Mouse (Mus musculus): ENCODE data around the gene Abcb10. TPM values are rescaled to one million over a fixed set of nuclear protein-coding genes. Genes with fewer than 3 reads are reported as not detected.
A peak's percentile ranks its signal among the peaks of the same experiment; 100 is the strongest.

Abcb10 gene
- polyA plus RNA-seq, 1 experiment: 17.2 TPM

DNA sequence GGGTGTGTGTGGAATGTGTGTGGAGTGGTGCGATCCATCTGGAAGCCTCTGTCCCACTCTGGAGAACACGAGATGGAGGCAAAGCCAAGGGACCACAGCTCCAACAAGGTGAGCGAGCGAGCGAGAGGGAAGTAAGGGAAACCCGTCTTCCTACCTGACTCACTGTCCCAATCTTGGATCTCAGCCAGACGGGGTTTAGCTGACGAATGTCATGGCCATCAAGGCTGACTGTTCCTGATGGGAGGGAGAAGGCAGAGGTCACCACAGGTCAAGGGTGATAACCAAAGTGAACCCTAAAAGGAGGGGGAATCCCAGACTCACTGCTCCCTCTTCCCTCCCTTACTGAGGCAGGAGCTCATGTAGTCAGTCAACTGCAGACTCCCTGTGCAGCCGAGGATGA is 22.9 kb downstream of the Abcb10 start:
- H3K27ac ChIP-seq (replicated peaks; ENCODE audit: low read depth, low read length): no peak overlapping the region
- H3K4me1 ChIP-seq (ENCODE audit: control insufficient read depth, insufficient read depth, insufficient read length, low read length): no peaks in the 10 kb centered on the region
- H3K4me3 ChIP-seq (ENCODE audit: insufficient read depth, low read depth, low read length): no peak overlapping the region

DNA sequence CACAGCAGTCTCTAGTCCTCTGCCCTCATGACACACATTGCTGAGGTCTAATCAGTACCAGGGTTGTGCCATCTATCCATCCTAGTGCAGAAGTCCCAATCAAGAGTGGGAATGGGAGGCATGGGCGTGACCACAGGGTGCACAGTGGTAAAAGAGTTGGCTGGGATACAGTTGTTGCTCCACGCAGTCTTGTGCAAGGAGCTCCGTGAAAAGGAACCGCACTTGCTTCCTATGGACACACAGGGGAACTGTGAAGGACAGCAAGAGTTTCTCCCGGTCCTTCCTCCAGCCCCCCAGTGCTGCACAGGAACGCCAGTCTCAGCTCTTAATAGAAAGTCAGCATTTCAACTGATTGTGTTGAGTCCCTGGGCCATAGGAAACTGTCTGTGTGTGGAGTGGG is 23.4 kb downstream of the Abcb10 start:
- H3K27ac ChIP-seq (replicated peaks; ENCODE audit: low read depth, low read length): no peak overlapping the region
- no peaks in the 10 kb centered on the region for H3K4me1 ChIP-seq (ENCODE audit: control insufficient read depth, insufficient read depth, insufficient read length, low read length)

DNA sequence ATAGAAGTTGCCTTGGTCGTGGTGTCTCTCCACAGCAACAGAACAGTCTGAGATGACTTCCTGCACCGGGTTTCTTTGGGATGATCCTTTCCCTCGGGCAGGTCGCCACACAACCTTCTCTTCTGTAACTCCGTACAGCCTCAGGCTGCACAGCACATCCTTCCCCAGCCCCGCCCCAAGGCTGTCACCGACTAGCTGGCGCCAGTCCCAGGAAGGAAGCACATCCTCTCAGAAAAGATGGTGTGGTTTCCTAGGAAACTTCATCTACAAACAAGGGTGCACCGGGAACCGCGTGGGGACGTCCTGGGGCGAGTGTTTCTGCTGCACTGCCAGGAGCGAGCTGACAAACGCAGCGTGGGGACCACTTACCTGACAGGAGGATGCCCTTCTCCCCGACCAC is 24.8 kb downstream of the Abcb10 start:
- Histone ChIP-seq H3K4me3 (ENCODE audit: insufficient read depth, low read depth, low read length) (no peak overlapping the region), H3K4me1 (ENCODE audit: control insufficient read depth, insufficient read depth, insufficient read length, low read length) (no peaks in the 10 kb centered on the region), H3K27ac (replicated peaks; ENCODE audit: low read depth, low read length) (no peak overlapping the region)

More for the DNA sequence above, 23.4 kb downstream of the Abcb10 start:
- no peak overlapping the region for H3K4me3 ChIP-seq (ENCODE audit: insufficient read depth, low read depth, low read length)

DNA sequence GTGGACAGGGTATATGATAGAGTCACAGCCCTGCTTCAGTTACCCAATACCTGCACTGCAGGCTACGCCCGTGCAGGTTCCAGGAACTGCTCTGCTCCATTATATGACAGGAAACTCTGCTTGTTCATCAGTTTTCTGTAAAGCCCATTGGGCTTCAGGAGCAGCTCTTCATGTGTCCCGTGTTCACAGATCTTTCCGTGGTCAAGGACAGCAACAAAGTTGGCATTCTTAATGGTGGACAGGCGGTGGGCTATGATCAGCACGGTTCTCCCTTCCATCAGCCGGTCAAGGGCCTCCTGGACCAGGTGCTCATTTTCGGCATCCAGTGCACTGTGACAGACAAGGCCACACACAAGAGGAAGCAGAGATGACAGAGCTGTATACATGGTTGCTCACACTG is 28.7 kb downstream of the Abcb10 start:
- Histone ChIP-seq H3K27ac (replicated peaks; ENCODE audit: low read depth, low read length) (no peak overlapping the region), H3K4me3 (ENCODE audit: insufficient read depth, low read depth, low read length) (no peak overlapping the region), H3K4me1 (ENCODE audit: control insufficient read depth, insufficient read depth, insufficient read length, low read length) (no peaks in the 10 kb centered on the region)

DNA sequence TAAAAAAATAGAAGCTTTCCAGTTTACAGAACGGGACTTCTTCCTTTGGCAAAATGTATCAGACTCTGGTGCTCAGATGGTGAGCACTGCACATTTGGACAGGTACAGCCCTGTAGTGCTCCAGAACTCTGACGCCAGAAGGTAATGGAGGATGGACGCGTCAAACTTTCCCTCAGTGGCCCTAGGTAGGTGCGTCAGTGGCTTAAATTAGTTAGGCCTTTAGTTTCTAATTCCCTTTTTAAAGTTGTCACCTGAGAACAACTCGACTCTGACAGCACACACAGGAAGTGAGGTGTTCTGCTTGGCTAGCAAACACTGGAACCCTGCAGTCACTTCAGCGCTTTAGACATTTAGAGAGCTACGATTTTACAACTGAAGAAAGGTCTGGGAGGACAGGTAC is 29.2 kb downstream of the Abcb10 start:
- no peak overlapping the region for H3K27ac ChIP-seq (replicated peaks; ENCODE audit: low read depth, low read length)
- no peaks in the 10 kb centered on the region for H3K4me1 ChIP-seq (ENCODE audit: control insufficient read depth, insufficient read depth, insufficient read length, low read length)
- H3K4me3 ChIP-seq (ENCODE audit: insufficient read depth, low read depth, low read length): no peak overlapping the region

DNA sequence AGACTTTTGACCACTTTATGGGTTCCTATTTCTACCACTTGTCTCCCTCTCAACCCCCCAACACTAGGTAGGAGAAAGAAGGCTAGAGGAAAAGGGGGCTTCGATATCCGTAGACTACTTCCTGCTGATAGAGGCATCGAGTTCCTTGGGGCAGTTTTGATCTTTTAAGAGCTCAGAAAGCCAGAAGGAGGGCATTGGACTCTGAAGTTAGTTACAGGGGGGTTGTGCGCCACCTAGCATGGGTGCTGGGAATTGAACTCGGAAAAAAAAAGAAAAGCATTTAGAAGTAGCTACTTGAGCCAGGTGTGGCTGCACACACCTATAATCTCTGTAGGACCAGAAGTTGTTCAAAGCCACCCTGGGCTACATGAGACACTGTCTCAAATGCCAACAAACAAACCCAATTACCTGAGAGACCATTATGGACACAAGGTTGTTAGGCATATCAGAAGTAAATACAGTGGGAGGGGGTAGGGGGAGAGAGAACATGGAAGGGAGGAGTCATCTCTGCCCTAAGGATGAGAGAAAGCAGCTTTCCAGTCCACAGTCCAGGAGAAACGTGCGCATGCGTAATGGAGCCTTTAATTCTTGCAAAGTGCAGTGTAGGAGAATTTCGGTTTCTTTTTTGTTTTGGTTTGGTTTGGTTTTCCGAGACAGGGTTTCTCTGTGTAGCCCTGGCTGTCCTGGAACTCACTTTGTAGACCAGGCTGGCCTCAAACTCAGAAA is 32.7 kb downstream of the Abcb10 start:
- Histone ChIP-seq H3K4me1 (ENCODE audit: control insufficient read depth, insufficient read depth, insufficient read length, low read length) (no peaks in the 10 kb centered on the region), H3K27ac (replicated peaks; ENCODE audit: low read depth, low read length) (peak overlapping the region; percentile 56), H3K4me3 (ENCODE audit: insufficient read depth, low read depth, low read length) (peak overlapping the region; percentile 85)

DNA sequence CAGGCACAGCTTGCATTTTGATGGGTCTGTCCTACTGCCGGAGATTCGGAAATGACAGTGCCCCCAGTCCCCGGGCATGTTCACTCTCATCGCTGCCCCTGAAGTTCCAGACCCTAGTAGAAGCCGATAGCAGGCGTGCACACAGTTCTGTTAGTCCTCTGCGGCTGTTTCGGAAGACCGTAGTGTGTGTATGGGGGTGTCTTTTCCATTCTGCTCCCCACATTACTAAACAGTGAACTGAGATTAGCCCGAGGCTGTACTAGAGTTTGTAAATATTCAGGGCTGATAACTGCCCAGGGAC is 33.3 kb downstream of the Abcb10 start:
- Histone ChIP-seq H3K27ac (replicated peaks; ENCODE audit: low read depth, low read length) (peak overlapping the region; percentile 56), H3K4me3 (ENCODE audit: insufficient read depth, low read depth, low read length) (peak overlapping the region; percentile 85), H3K4me1 (ENCODE audit: control insufficient read depth, insufficient read depth, insufficient read length, low read length) (no peaks in the 10 kb centered on the region)

DNA sequence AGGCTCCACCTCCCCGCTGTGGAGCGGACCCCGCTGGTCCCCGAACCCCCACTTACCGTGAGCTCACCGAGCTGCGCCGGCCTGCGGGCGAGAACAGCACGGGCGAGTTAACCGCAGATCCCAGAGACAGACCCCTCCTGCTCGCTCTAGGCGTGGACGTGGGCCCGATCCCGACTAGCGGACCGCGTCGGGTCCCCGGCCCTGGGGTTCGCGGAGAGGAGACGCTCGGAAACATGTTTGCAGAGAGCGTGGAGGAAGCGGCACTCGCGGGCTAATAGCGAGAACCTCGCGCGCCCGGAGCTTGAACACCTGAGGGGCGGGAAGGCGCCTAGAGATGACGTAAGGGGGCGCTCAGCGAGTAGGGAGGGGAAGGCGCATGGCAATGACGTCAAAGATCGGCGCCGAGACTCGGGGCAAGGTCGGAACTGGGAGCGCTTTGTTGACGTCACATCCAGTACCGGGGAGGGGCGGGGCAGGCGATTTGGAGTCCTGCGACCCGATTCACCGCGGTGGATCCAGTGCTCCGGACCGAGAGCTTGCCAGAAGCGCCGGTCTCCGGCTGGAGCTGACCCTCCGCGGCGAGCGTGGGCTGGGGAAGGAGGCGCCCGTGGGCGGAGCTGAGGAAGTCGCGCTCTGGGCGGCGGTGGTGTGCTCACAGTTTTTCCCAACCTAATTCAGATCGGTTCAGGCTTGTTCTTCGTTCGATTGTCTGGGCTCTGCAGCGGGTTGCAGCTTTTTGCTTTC is 33.8 kb downstream of the Abcb10 start, which contains the start of gene Nup133:
Gene Nup133, minus strand, starts transcription at position 324 of the 744 bp plus-strand sequence.
- Histone ChIP-seq H3K4me3 (ENCODE audit: insufficient read depth, low read depth, low read length) (peak within 1 kb of the TSS; percentile 95), H3K27ac (replicated peaks; ENCODE audit: low read depth, low read length) (peak within 1 kb of the TSS; percentile 56), H3K4me1 (ENCODE audit: control insufficient read depth, insufficient read depth, insufficient read length, low read length) (no peaks in the 10 kb centered on the region)

DNA sequence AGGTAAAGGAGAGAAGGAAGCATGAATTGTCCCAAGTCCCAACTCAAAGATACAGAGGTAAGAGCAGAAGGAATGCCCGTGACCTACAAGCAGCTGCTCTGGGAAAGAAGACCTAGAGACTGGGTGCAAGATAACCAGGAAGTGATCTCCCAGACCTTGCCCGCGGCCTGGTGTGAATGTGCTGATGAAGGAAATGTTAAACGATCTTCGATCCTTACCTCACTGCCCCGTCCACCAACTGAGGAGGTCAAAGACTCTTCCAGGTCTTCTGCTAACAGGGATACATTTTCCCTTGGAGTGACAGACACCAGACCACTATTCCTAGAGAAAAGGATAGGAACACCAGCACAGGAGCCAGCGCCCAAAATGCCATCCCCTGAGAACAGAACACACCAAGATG is 53.9 kb downstream of the Abcb10 start:
- Histone ChIP-seq H3K27ac (replicated peaks; ENCODE audit: low read depth, low read length) (no peak overlapping the region), H3K4me1 (ENCODE audit: control insufficient read depth, insufficient read depth, insufficient read length, low read length) (no peaks in the 10 kb centered on the region), H3K4me3 (ENCODE audit: insufficient read depth, low read depth, low read length) (no peak overlapping the region)

DNA sequence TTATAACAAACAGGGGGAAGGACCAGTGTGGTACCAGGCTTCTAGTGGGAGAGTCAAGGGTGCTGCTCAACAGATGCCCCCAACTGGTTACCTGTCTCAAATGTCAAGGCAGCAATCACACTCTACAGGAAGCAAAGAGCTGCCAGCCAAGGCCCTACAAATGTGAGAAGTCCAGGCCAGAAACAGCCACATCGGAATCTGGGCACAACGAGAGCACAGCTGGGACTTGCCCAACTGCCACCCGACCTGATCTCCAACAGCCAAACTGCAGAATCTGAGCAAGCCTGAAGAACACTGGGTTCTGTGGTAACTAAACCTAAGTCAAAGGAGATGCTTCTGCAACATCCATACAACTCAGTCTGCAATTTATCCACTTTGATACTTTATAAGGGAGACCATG is 57.3 kb downstream of the Abcb10 start:
- no peak overlapping the region for H3K4me3 ChIP-seq (ENCODE audit: insufficient read depth, low read depth, low read length)
- H3K27ac ChIP-seq (replicated peaks; ENCODE audit: low read depth, low read length): no peak overlapping the region
- no peaks in the 10 kb centered on the region for H3K4me1 ChIP-seq (ENCODE audit: control insufficient read depth, insufficient read depth, insufficient read length, low read length)

DNA sequence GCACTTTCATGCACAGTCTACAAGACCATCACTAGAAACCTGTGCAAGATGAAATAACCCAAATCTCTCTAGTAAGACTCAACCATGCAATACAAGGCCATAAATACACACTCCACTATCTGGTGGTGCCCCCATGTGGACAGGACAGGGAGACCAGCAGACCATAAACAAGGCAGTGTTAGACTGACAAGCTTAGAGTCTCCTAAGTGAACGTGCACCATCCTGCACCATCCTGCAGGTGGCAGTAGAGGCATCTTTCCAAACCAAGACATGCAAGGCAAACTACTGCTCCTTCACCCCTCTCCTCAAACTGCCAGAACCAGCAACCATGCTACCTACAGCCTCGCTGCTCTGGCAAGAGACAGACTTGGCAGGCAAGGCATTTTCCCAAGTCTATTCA is 58.2 kb downstream of the Abcb10 start:
- no peaks in the 10 kb centered on the region for H3K4me1 ChIP-seq (ENCODE audit: control insufficient read depth, insufficient read depth, insufficient read length, low read length)
- H3K4me3 ChIP-seq (ENCODE audit: insufficient read depth, low read depth, low read length): no peak overlapping the region
- no peak overlapping the region for H3K27ac ChIP-seq (replicated peaks; ENCODE audit: low read depth, low read length)

DNA sequence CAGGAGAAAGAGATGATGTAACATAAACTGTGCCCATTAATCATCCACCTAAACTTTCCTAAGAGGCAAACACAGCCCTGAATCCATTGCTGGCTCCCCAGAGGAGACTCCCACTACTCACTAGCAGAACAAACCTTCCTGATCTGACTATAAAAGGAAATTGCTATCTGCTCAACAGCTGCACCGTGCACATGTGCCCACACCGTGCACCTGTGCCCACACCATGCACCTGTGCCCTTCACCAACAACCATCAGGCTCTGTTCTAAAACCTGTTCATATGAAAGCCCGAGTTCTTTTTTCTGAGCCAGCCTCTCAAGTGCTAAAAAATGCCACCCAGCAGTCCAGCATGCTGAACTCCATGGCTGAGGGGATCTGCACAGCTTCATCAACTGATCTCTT is 68.3 kb downstream of the Abcb10 start:
- Histone ChIP-seq H3K27ac (replicated peaks; ENCODE audit: low read depth, low read length) (no peak overlapping the region), H3K4me1 (ENCODE audit: control insufficient read depth, insufficient read depth, insufficient read length, low read length) (no peaks in the 10 kb centered on the region), H3K4me3 (ENCODE audit: insufficient read depth, low read depth, low read length) (no peak overlapping the region)

DNA sequence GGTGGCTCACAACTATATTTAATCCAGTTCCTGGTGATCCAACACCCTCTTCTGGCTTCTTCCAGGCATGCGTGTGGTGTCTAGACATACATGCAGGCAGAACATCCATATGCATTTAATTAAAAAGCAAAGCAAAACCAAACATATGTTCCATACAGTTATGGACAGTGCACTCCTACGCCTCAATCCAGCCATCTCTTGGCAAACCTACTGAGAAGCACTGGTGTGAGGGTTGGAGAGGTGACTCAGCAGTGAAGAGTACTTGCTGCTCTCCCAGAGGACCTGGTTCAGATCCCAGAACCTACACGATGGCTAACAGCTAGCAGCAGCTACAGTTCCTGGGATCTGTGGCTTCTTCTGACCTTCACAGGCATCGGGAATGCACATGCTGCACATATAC is 70.7 kb downstream of the Abcb10 start:
- no peaks in the 10 kb centered on the region for H3K4me1 ChIP-seq (ENCODE audit: control insufficient read depth, insufficient read depth, insufficient read length, low read length)
- H3K27ac ChIP-seq (replicated peaks; ENCODE audit: low read depth, low read length): no peak overlapping the region
- H3K4me3 ChIP-seq (ENCODE audit: insufficient read depth, low read depth, low read length): no peak overlapping the region

DNA sequence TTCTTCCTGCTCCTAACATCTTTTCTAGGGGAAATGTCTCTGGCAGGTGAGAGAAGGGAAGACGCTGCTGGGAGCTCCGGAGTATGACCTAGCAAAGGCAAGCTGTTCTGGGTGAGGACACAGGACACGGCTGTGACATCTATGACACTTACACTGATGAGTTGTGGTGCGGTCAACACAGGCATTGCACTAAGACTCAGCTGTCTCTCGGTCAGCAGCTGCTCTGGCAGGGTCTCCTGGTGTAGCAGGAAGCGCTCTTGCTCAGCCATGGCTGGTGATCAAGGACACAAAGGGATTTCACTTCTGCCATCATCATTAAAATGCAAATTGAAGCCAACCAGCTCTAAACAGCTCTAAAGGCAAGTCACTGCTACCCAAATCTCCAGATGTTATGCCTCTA is 75.3 kb downstream of the Abcb10 start:
- Histone ChIP-seq H3K27ac (replicated peaks; ENCODE audit: low read depth, low read length) (no peak overlapping the region), H3K4me1 (ENCODE audit: control insufficient read depth, insufficient read depth, insufficient read length, low read length) (no peaks in the 10 kb centered on the region), H3K4me3 (ENCODE audit: insufficient read depth, low read depth, low read length) (no peak overlapping the region)

DNA sequence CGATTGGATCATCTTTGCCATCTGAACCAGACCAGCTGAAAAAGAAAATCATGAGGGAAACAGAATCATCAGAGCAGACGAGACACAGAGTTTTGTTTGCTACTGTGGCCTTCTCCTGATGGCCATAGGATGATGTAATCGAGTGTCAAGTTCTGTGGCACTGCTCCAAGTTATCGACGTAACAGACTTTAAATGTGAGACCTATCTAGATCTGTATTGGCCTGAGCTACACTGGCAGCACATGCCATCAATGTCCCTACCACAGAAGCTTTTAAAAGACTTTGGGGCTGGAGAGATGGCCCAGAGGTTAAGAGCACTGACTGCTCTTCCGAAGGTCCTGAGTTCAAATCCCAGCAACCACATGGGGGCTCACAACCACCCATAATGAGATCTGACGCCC is 80.3 kb downstream of the Abcb10 start:
- Histone ChIP-seq H3K4me3 (ENCODE audit: insufficient read depth, low read depth, low read length) (no peak overlapping the region), H3K4me1 (ENCODE audit: control insufficient read depth, insufficient read depth, insufficient read length, low read length) (no peaks in the 10 kb centered on the region), H3K27ac (replicated peaks; ENCODE audit: low read depth, low read length) (no peak overlapping the region)

Data from brown adipose tissue, adult 24 weeks (tissue).